ENCODE assay signal across 17 mouse cellular contexts in the genomic region with DNA sequence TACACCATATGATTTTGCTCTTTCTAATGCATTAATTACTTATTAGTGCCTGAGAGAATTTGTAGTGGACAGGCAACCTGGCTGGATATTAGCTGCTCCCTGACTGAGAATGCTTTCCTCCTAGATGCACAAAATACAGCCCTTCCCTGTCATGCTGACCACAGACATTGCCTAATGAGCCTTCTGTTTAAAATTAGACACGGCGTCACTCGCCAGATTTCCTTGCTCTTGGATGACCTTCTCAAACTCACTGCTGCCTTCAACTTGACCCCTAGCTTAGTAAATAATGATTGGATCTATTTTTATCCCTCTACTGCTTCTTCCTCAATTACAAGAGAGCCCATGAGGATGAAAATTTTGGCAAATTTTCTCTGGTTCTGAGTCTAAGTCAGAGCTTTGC. TPM values are rescaled to one million over a fixed set of nuclear protein-coding genes. Genes with fewer than 3 reads are reported as not detected.
A peak's percentile ranks its signal among the peaks of the same experiment; 100 is the strongest.
DNase-seq lines count a peak whose midpoint lies in the region; ATAC-seq and TF ChIP-seq lines count a peak whose summit lies in the region.
"Had no signal": no experiment of that assay in that cellular context is flagged by ENCODE, and none has a peak within 500 bp of the region (broad histone marks: within the 10 kb centered on the region; RNA-seq: fewer than 3 reads in every experiment).

No protein-coding gene starts in this region.

- no peak for ATAC-seq in kidney, embryonic 16.5 days (ENCODE audit: low FRiP score, low TSS enrichment)
- ATAC-seq in intestine, embryonic 15.5 days = no peak
- ATAC-seq: forebrain, embryonic 13.5 days had no signal

- no peak for TF ChIP-seq POLR2A in kidney, adult 2 months (IDR thresholded peaks at IDR 0.05; ENCODE audit: low read depth, low read length)

- WGBS in kidney, adult 2 months = 46% methylated on average over 3 of the region's 3 CpGs
- 37% methylated on average over 3 of the region's 3 CpGs for WGBS in kidney, embryonic 16.5 days
- 59% methylated on average over 3 of the region's 3 CpGs for WGBS in intestine, embryonic 15.5 days

- no peak overlapping the region for H3K27ac ChIP-seq in kidney, adult 2 months (ENCODE audit: insufficient read depth, low read depth, low read length)
- H3K27ac ChIP-seq in kidney, embryonic 16.5 days (ENCODE audit: low read length) = no peak overlapping the region
- no peak overlapping the region for H3K27ac ChIP-seq in intestine, embryonic 15.5 days
- H3K27ac ChIP-seq: forebrain, embryonic 13.5 days; liver, embryonic 15.5 days had no signal

- H3K4me2 ChIP-seq in kidney, embryonic 16.5 days (replicated peaks; ENCODE audit: low read depth, low read length) = no peak overlapping the region
- no peak overlapping the region for H3K4me2 ChIP-seq in intestine, embryonic 15.5 days (replicated peaks)
- H3K4me2 ChIP-seq: forebrain, embryonic 13.5 days; liver, embryonic 15.5 days had no signal

- TF ChIP-seq CTCF in kidney, adult 2 months (conservative IDR thresholded peaks at IDR 0.05; ENCODE audit: insufficient read depth, insufficient read length, low read depth, low read length) = no peak

- H3K4me3 ChIP-seq in kidney, adult 2 months (ENCODE audit: insufficient read depth, low read depth, low read length) = no peak overlapping the region
- H3K4me3 ChIP-seq in kidney, embryonic 16.5 days (ENCODE audit: low read length) = no peak overlapping the region
- H3K4me3 ChIP-seq in intestine, embryonic 15.5 days (replicated peaks) = no peak overlapping the region
- H3K4me3 ChIP-seq: forebrain, embryonic 13.5 days; liver, embryonic 15.5 days had no signal

- no peaks in the 10 kb centered on the region for H3K27me3 ChIP-seq in kidney, adult 2 months (replicated peaks; ENCODE audit: control insufficient read depth, insufficient read depth, low read length)
- no peaks in the 10 kb centered on the region for H3K27me3 ChIP-seq in kidney, embryonic 16.5 days (ENCODE audit: insufficient read depth, low read length)
- H3K27me3 ChIP-seq in intestine, embryonic 15.5 days (replicated peaks) = no peaks in the 10 kb centered on the region
- H3K27me3 ChIP-seq: forebrain, embryonic 13.5 days; liver, embryonic 15.5 days had no signal

- H3K9me3 ChIP-seq in kidney, embryonic 16.5 days (ENCODE audit: low read length) = no peaks in the 10 kb centered on the region
- no peaks in the 10 kb centered on the region for H3K9me3 ChIP-seq in intestine, embryonic 15.5 days
- H3K9me3 ChIP-seq: liver, embryonic 15.5 days had no signal

- H3K4me1 ChIP-seq in kidney, adult 2 months (ENCODE audit: control insufficient read depth, insufficient read depth, low read length) = no peaks in the 10 kb centered on the region
- no peaks in the 10 kb centered on the region for H3K4me1 ChIP-seq in kidney, embryonic 16.5 days (ENCODE audit: insufficient read depth, low read length)
- H3K4me1 ChIP-seq in intestine, embryonic 15.5 days (replicated peaks) = no peaks in the 10 kb centered on the region
- H3K4me1 ChIP-seq: forebrain, embryonic 13.5 days; liver, embryonic 15.5 days had no signal

- peak; percentile 59 for DNase-seq in kidney, adult 2 months
- peak; percentile 50 for DNase-seq in adrenal gland, postnatal 14 days
- DNase-seq in heart, postnatal 10 days = peak; percentile 63 to 78
- peak; percentile 13 to 31 for DNase-seq in lung, postnatal 4 days
- no peak for DNase-seq in thymus, postnatal 36 days
- DNase-seq: layer of hippocampus, adult 9-11 months; spleen, adult 18-20 months; thymus, postnatal 25 days had no signal

- no peak overlapping the region for H3K9ac ChIP-seq in kidney, embryonic 16.5 days (replicated peaks; ENCODE audit: low read length)
- H3K9ac ChIP-seq in intestine, embryonic 15.5 days = no peak overlapping the region
- H3K9ac ChIP-seq: forebrain, embryonic 13.5 days; liver, embryonic 15.5 days had no signal

- intact Hi-C loops in heart, postnatal 10 days (cut with DNase I) = loop anchor here (5.0 kb wide), 1 partner anchor 107 kb away; no protein-coding TSS in a partner anchor

- H3K36me3 ChIP-seq in kidney, adult 2 months (ENCODE audit: control insufficient read depth, insufficient read depth, low read length) = no peaks in the 10 kb centered on the region
- H3K36me3 ChIP-seq in kidney, embryonic 16.5 days (ENCODE audit: insufficient read depth, low read length) = no peaks in the 10 kb centered on the region
- H3K36me3 ChIP-seq in intestine, embryonic 15.5 days = no peaks in the 10 kb centered on the region
- H3K36me3 ChIP-seq: G1E; liver, embryonic 15.5 days had no signal

RNA-seq across cellular contexts. Expression of gene Serpina3c, which starts 21.1 kb away (rescaled TPM):
- polyA plus RNA-seq in kidney, adult 2 months (2012; rRNA removed) = 1.0 and 2.2 TPM in 2 replicates
- not detected in 2 replicates for polyA plus RNA-seq in kidney, embryonic 16.5 days (2015; fragmentation: Nextera tagmentation; extraction: Ambion mirVana)
- 10.7 and 12.5 TPM in 2 replicates for total RNA-seq in adrenal gland, postnatal 14 days (2021)
- under 1 TPM; 0.22 to 0.45 TPM for total RNA-seq in heart, postnatal 10 days (2021)
- polyA plus RNA-seq in intestine, embryonic 15.5 days (2015; fragmentation: Nextera tagmentation; extraction: Ambion mirVana) = not detected in 2 replicates
- total RNA-seq: hematopoietic stem cell, adult 5-6 weeks had no signal
- polyA plus RNA-seq: brain, embryonic 14.5 days; forebrain, embryonic 13.5 days; G1E; liver, embryonic 15.5 days; neural tube, embryonic 11.5 days had no signal

RNA-seq across cellular contexts. Expression of gene Serpina3f, which starts 39.6 kb away (rescaled TPM):
- 0.12 and 0.70 TPM in 2 replicates for polyA plus RNA-seq in kidney, adult 2 months (2012; rRNA removed)
- 0.07 and 0.12 TPM in 2 replicates for polyA plus RNA-seq in kidney, embryonic 16.5 days (2015; fragmentation: Nextera tagmentation; extraction: Ambion mirVana)
- 0.67 and 2.2 TPM in 2 replicates for total RNA-seq in adrenal gland, postnatal 14 days (2021)
- not detected for total RNA-seq in heart, postnatal 10 days (2021)
- 0.32 and 0.44 TPM in 2 replicates for polyA plus RNA-seq in intestine, embryonic 15.5 days (2015; fragmentation: Nextera tagmentation; extraction: Ambion mirVana)
- polyA plus RNA-seq: cortical plate, adult 2 months; G1E; neural tube, embryonic 11.5 days had no signal

RNA-seq across cellular contexts. Expression of gene Serpina3b, which starts 47.0 kb away (rescaled TPM):
- polyA plus RNA-seq in kidney, adult 2 months (2012; rRNA removed) = not detected in 2 replicates
- not detected in 2 replicates for polyA plus RNA-seq in kidney, embryonic 16.5 days (2015; fragmentation: Nextera tagmentation; extraction: Ambion mirVana)
- total RNA-seq in adrenal gland, postnatal 14 days (2021) = 0.33 TPM in 1 of 2 replicates, not detected in the other
- not detected for total RNA-seq in heart, postnatal 10 days (2021)
- polyA plus RNA-seq in intestine, embryonic 15.5 days (2015; fragmentation: Nextera tagmentation; extraction: Ambion mirVana) = not detected in 2 replicates
- total RNA-seq: hematopoietic stem cell, adult 5-6 weeks had no signal
- polyA plus RNA-seq: brain, embryonic 14.5 days; cortical plate, adult 2 months; forebrain, embryonic 13.5 days; G1E; neural tube, embryonic 11.5 days had no signal

Comparison
In these comparisons a context has a peak if more than half of its experiments do, and no peak if none do; other contexts are left out.
1. DNase-seq: peak in kidney, adult 2 months (single experiment), adrenal gland, postnatal 14 days (single experiment), heart, postnatal 10 days (2 of 2) and lung, postnatal 4 days (2 of 2); none in thymus, postnatal 36 days (0 of 2).